Mouse (Mus musculus) cerebellum, postnatal 14 days (tissue): ENCODE measurements at regions not wholly inside any gene's neighbourhood (a gene's known extent, or its start where the extent isn't known, plus 50 kb on each side); places are given as distances from the start of the nearest gene placed in this dataset.

Experiments
- DNase-seq, 2 experiments: peaks; one replicate each; pipeline ENCODE4 v3.0.0; 2021; ENCODE audit warnings: mixed read lengths in 2 of 2

GRCm38 (mm10) chr14:97170841-97171240 is 651.9 kb upstream of the Klhl1 start:
- DNase-seq = no peak

- no peak for DNase-seq
These were observed 646.9 kb upstream of the Klhl1 start for GRCm38 (mm10) chr14:97165793-97166192.

- DNase-seq = no peak
These were observed 630.2 kb upstream of the Klhl1 start for GRCm38 (mm10) chr14:97148997-97149653.

GRCm38 (mm10) chr14:97115918-97116635 is 597.2 kb upstream of the Klhl1 start:
- no peak for DNase-seq

- DNase-seq = no peak
These were observed 582.3 kb upstream of the Klhl1 start for GRCm38 (mm10) chr14:97101090-97101675.

- DNase-seq = no peak
These were observed 574.5 kb upstream of the Klhl1 start for GRCm38 (mm10) chr14:97093389-97093788.

- no peak for DNase-seq
These were observed 570.0 kb upstream of the Klhl1 start for GRCm38 (mm10) chr14:97088863-97089262.

GRCm38 (mm10) chr14:97087346-97087745 is 568.4 kb upstream of the Klhl1 start:
- no peak for DNase-seq

GRCm38 (mm10) chr14:97086363-97087309 is 567.7 kb upstream of the Klhl1 start:
- DNase-seq = no peak

GRCm38 (mm10) chr14:97074808-97075207 is 555.9 kb upstream of the Klhl1 start:
- DNase-seq = no peak

GRCm38 (mm10) chr14:97068770-97069169 is 549.9 kb upstream of the Klhl1 start:
- DNase-seq = no peak

- no peak for DNase-seq
These were observed 549.4 kb upstream of the Klhl1 start for GRCm38 (mm10) chr14:97068313-97068712.

GRCm38 (mm10) chr14:97045321-97045720 is 526.4 kb upstream of the Klhl1 start:
- no peak for DNase-seq

GRCm38 (mm10) chr14:97039850-97040249 is 520.9 kb upstream of the Klhl1 start:
- no peak for DNase-seq

- DNase-seq = no peak
These were observed 509.6 kb upstream of the Klhl1 start for GRCm38 (mm10) chr14:97028528-97028927.

- no peak for DNase-seq
These were observed 487.4 kb upstream of the Klhl1 start for GRCm38 (mm10) chr14:97006294-97006693.

GRCm38 (mm10) chr14:96995081-96995480 is 476.2 kb upstream of the Klhl1 start:
- no peak for DNase-seq

GRCm38 (mm10) chr14:96990542-96991162 is 471.8 kb upstream of the Klhl1 start:
- DNase-seq = no peak

- no peak for DNase-seq
These were observed 444.2 kb upstream of the Klhl1 start for GRCm38 (mm10) chr14:96963074-96963447.

- peak in 1 of 2 experiments; percentile 3 for DNase-seq
These were observed 443.6 kb upstream of the Klhl1 start for GRCm38 (mm10) chr14:96962426-96963073.

GRCm38 (mm10) chr14:96956115-96956514 is 437.2 kb upstream of the Klhl1 start:
- no peak for DNase-seq

GRCm38 (mm10) chr14:96954462-96954861 is 435.6 kb upstream of the Klhl1 start:
- DNase-seq = peak; percentile 13 to 24
